Mouse (Mus musculus): ENCODE data around the gene Sh2d6. TPM values are rescaled to one million over a fixed set of nuclear protein-coding genes. Genes with fewer than 3 reads are reported as not detected.

Sh2d6 gene
- polyA plus RNA-seq, 1 experiment from 2014 or later = not detected

- Histone ChIP-seq H3K9me3 (ENCODE audit: control insufficient read depth, low read length) (0 out of 2 replicates have a peak, but pooled peaks cover 5% of the 10 kb centered on the region), H3K4me1 (ENCODE audit: control insufficient read depth in 2 of 2, insufficient read depth in 2 of 2, low read length in 2 of 2) (no peaks in the 10 kb centered on the region), H3K4me2 (ENCODE audit: low read length) (no peak overlapping the region), H3K27me3 (ENCODE audit: control insufficient read depth, insufficient read depth, low read length) (no peaks in the 10 kb centered on the region), H3K36me3 (ENCODE audit: control insufficient read depth, insufficient read depth, low read length) (no peaks in the 10 kb centered on the region), H3K27ac (replicated peaks in 1 of 2; ENCODE audit: control insufficient read depth in 1 of 2, insufficient read depth in 1 of 2, low read depth in 2 of 2, low read length in 2 of 2) (no peak overlapping the region), H3K9ac (ENCODE audit: low read length) (no peak overlapping the region), H3K4me3 (ENCODE audit: control insufficient read depth in 1 of 2, insufficient read depth in 1 of 2, low read depth in 1 of 2, low read length in 2 of 2) (no peak overlapping the region)
- WGBS = 84% methylated on average over 4 of the region's 4 CpGs
- no peak for ATAC-seq (ENCODE audit: insufficient number of reproducible peaks, insufficient read depth, low FRiP score, low read depth)
Measured at GRCm38 (mm10) chr6:72475221-72475985, 46.1 kb downstream of the Sh2d6 start.

- no peak overlapping the region for H3K4me3 ChIP-seq (ENCODE audit: control insufficient read depth in 1 of 2, insufficient read depth in 1 of 2, low read depth in 1 of 2, low read length in 2 of 2)
- ATAC-seq (ENCODE audit: insufficient number of reproducible peaks, insufficient read depth, low FRiP score, low read depth) = no peak
- 60% methylated on average over 14 of the region's 14 CpGs for WGBS
Measured at GRCm38 (mm10) chr6:72473264-72474041, 48.1 kb downstream of the Sh2d6 start.

GRCm38 (mm10) chr6:72466171-72466570 lies 55.3 kb downstream of the Sh2d6 start:
- no peak overlapping the region for H3K4me2 ChIP-seq (ENCODE audit: low read length)
- WGBS = 80% methylated on average over 4 of the region's 4 CpGs
- no peaks in the 10 kb centered on the region for H3K27me3 ChIP-seq (ENCODE audit: control insufficient read depth, insufficient read depth, low read length)
- H3K27ac ChIP-seq (replicated peaks in 1 of 2; ENCODE audit: control insufficient read depth in 1 of 2, insufficient read depth in 1 of 2, low read depth in 2 of 2, low read length in 2 of 2) = no peak overlapping the region
- H3K36me3 ChIP-seq (ENCODE audit: control insufficient read depth, insufficient read depth, low read length) = no peaks in the 10 kb centered on the region
- H3K9ac ChIP-seq (ENCODE audit: low read length) = no peak overlapping the region
- peaks cover 0 to 2% of the 10 kb centered on the region in 2 experiments; a peak in 1 of 4 replicates for H3K4me1 ChIP-seq (ENCODE audit: control insufficient read depth in 2 of 2, insufficient read depth in 2 of 2, low read length in 2 of 2)
- no peak overlapping the region for H3K4me3 ChIP-seq (ENCODE audit: control insufficient read depth in 1 of 2, insufficient read depth in 1 of 2, low read depth in 1 of 2, low read length in 2 of 2)
- no peak for ATAC-seq (ENCODE audit: insufficient number of reproducible peaks, insufficient read depth, low FRiP score, low read depth)
- H3K9me3 ChIP-seq (ENCODE audit: control insufficient read depth, low read length) = no peaks in the 10 kb centered on the region

More at GRCm38 (mm10) chr6:72473264-72474041, 48.1 kb downstream of the Sh2d6 start:
- no peaks in the 10 kb centered on the region for H3K27me3 ChIP-seq (ENCODE audit: control insufficient read depth, insufficient read depth, low read length)
- no peaks in the 10 kb centered on the region for H3K36me3 ChIP-seq (ENCODE audit: control insufficient read depth, insufficient read depth, low read length)
- no peaks in the 10 kb centered on the region for H3K9me3 ChIP-seq (ENCODE audit: control insufficient read depth, low read length)
- no peak overlapping the region for H3K27ac ChIP-seq (replicated peaks in 1 of 2; ENCODE audit: control insufficient read depth in 1 of 2, insufficient read depth in 1 of 2, low read depth in 2 of 2, low read length in 2 of 2)
- H3K4me1 ChIP-seq (ENCODE audit: control insufficient read depth in 2 of 2, insufficient read depth in 2 of 2, low read length in 2 of 2) = no peaks in the 10 kb centered on the region
- no peak overlapping the region for H3K9ac ChIP-seq (ENCODE audit: low read length)
- H3K4me2 ChIP-seq (ENCODE audit: low read length) = no peak overlapping the region

- Histone ChIP-seq H3K27me3 (ENCODE audit: control insufficient read depth, insufficient read depth, low read length) (no peaks in the 10 kb centered on the region), H3K9me3 (ENCODE audit: control insufficient read depth, low read length) (no peaks in the 10 kb centered on the region), H3K27ac (replicated peaks in 1 of 2; ENCODE audit: control insufficient read depth in 1 of 2, insufficient read depth in 1 of 2, low read depth in 2 of 2, low read length in 2 of 2) (no peak overlapping the region), H3K4me1 (ENCODE audit: control insufficient read depth in 2 of 2, insufficient read depth in 2 of 2, low read length in 2 of 2) (peaks cover 0 to 2% of the 10 kb centered on the region in 2 experiments; a peak in 1 of 4 replicates), H3K4me3 (ENCODE audit: control insufficient read depth in 1 of 2, insufficient read depth in 1 of 2, low read depth in 1 of 2, low read length in 2 of 2) (no peak overlapping the region), H3K9ac (ENCODE audit: low read length) (no peak overlapping the region), H3K36me3 (ENCODE audit: control insufficient read depth, insufficient read depth, low read length) (no peaks in the 10 kb centered on the region), H3K4me2 (ENCODE audit: low read length) (no peak overlapping the region)
- no peak for ATAC-seq (ENCODE audit: insufficient number of reproducible peaks, insufficient read depth, low FRiP score, low read depth)
- WGBS = 73% methylated on average over 8 of the region's 8 CpGs
Measured at GRCm38 (mm10) chr6:72465361-72466157, 55.9 kb downstream of the Sh2d6 start.

Other genes starting within 250 kb of the Sh2d6 start
- gene Sftpb, start 217.1 kb downstream of the Sh2d6 start, polyA plus RNA-seq (2014; fragmentation: Nextera tagmentation; extraction: Ambion mirVana) = not detected in 2 replicates
- 32.4 and 32.8 TPM in 2 replicates for gene Usp39, start 176.5 kb downstream of the Sh2d6 start, polyA plus RNA-seq (2014; fragmentation: Nextera tagmentation; extraction: Ambion mirVana)
- 13.7 and 13.8 TPM in 2 replicates for gene 0610030E20Rik, start 174.4 kb downstream of the Sh2d6 start, polyA plus RNA-seq (2014; fragmentation: Nextera tagmentation; extraction: Ambion mirVana)
- 14.4 and 16.4 TPM in 2 replicates for gene Tmem150a, start 166.3 kb downstream of the Sh2d6 start, polyA plus RNA-seq (2014; fragmentation: Nextera tagmentation; extraction: Ambion mirVana)
- gene Rnf181, start 154.8 kb downstream of the Sh2d6 start, polyA plus RNA-seq (2014; fragmentation: Nextera tagmentation; extraction: Ambion mirVana) = 88.3 and 89.0 TPM in 2 replicates
- 58.1 and 61.9 TPM in 2 replicates for gene Vamp5, start 141.2 kb downstream of the Sh2d6 start, polyA plus RNA-seq (2014; fragmentation: Nextera tagmentation; extraction: Ambion mirVana)
- 154 and 157 TPM in 2 replicates for gene Vamp8, start 131.0 kb downstream of the Sh2d6 start, polyA plus RNA-seq (2014; fragmentation: Nextera tagmentation; extraction: Ambion mirVana)
- 24.1 and 26.3 TPM in 2 replicates for gene Ggcx, start 107.4 kb downstream of the Sh2d6 start, polyA plus RNA-seq (2014; fragmentation: Nextera tagmentation; extraction: Ambion mirVana)
- 265 and 281 TPM in 2 replicates for gene Mat2a, start 82.1 kb downstream of the Sh2d6 start, polyA plus RNA-seq (2014; fragmentation: Nextera tagmentation; extraction: Ambion mirVana)
- gene Capg, start 22.7 kb upstream of the Sh2d6 start, polyA plus RNA-seq (2014; fragmentation: Nextera tagmentation; extraction: Ambion mirVana) = 26.0 and 27.2 TPM in 2 replicates
- gene Elmod3, start 76.7 kb upstream of the Sh2d6 start, polyA plus RNA-seq (2014; fragmentation: Nextera tagmentation; extraction: Ambion mirVana) = 12.8 and 16.3 TPM in 2 replicates
- gene Retsat, start 76.8 kb upstream of the Sh2d6 start, polyA plus RNA-seq (2014; fragmentation: Nextera tagmentation; extraction: Ambion mirVana) = 23.5 and 25.2 TPM in 2 replicates
- gene Tgoln1, start 95.3 kb upstream of the Sh2d6 start, polyA plus RNA-seq (2014; fragmentation: Nextera tagmentation; extraction: Ambion mirVana) = 27.9 and 29.4 TPM in 2 replicates